Mouse (Mus musculus) liver, embryonic 12.5 days (tissue): ENCODE data around the gene Fam222b. TPM values are rescaled to one million over a fixed set of nuclear protein-coding genes. Genes with fewer than 3 reads are reported as not detected.

ENCODE experiments used
- ATAC-seq: fragments of 200-750 bp; cut with Nextera tagmentation; 2 replicates; pipeline ENCODE4 v1.8.0; 2017; ENCODE audit warnings: moderate number of reproducible peaks, mild to moderate bottlenecking, moderate library complexity
- H3K27ac ChIP-seq: fragments of 300-500 bp; sonication (generic); 2 replicates; pipeline ENCODE4 v1.5.1; 2016; ENCODE audit warnings: mild to moderate bottlenecking
- H3K27me3 ChIP-seq: fragments of 300-500 bp; sonication (generic); replicated peaks from 2 replicates; pipeline ENCODE4 v1.6.1; 2016; ENCODE audit warnings: mild to moderate bottlenecking, moderate library complexity
- H3K36me3 ChIP-seq: fragments of 300-500 bp; sonication (generic); 2 replicates; pipeline ENCODE4 v1.6.1; 2016; ENCODE audit warnings: mild to moderate bottlenecking, moderate library complexity
- H3K4me1 ChIP-seq: fragments of 300-500 bp; sonication (generic); 2 replicates; pipeline ENCODE4 v1.6.1; 2016
- H3K4me2 ChIP-seq: fragments of 300-500 bp; sonication (generic); 2 replicates; pipeline ENCODE4 v1.6.1; 2016; ENCODE audit warnings: mild to moderate bottlenecking, moderate library complexity
- H3K4me3 ChIP-seq: fragments of 300-500 bp; sonication (generic); 2 replicates; pipeline ENCODE4 v1.5.1; 2016; ENCODE audit warnings: mild to moderate bottlenecking, moderate library complexity
- H3K9ac ChIP-seq: fragments of 300-500 bp; sonication (generic); 2 replicates; pipeline ENCODE4 v1.6.1; 2016; ENCODE audit warnings: mild to moderate bottlenecking, moderate library complexity
- H3K9me3 ChIP-seq: fragments of 300-500 bp; sonication (generic); replicated peaks from 2 replicates; pipeline ENCODE4 v1.6.1; 2016; ENCODE audit warnings: mild to moderate bottlenecking, moderate library complexity
- WGBS: fragments of 180-500 bp; shearing (Covaris S2); methylation state at CpG from one replicate; pipeline ENCODE4 v1.1.7; 2016; ENCODE audit not compliant: insufficient replicate concordance; 5-methylcytosine and 5-hydroxymethylcytosine counted together
- polyA plus RNA-seq: library from polyadenylated mRNA; unstranded; fragments of >200 nt; fragmentation: Nextera tagmentation; extraction: Ambion mirVana; gene quantifications from 2 replicates; pipeline ENCODE4 v1.2.1, GENCODE M21; 2016

The Fam222b gene
- polyA plus RNA-seq, 1 experiment from 2014 or later: 6.0 TPM

DNA sequence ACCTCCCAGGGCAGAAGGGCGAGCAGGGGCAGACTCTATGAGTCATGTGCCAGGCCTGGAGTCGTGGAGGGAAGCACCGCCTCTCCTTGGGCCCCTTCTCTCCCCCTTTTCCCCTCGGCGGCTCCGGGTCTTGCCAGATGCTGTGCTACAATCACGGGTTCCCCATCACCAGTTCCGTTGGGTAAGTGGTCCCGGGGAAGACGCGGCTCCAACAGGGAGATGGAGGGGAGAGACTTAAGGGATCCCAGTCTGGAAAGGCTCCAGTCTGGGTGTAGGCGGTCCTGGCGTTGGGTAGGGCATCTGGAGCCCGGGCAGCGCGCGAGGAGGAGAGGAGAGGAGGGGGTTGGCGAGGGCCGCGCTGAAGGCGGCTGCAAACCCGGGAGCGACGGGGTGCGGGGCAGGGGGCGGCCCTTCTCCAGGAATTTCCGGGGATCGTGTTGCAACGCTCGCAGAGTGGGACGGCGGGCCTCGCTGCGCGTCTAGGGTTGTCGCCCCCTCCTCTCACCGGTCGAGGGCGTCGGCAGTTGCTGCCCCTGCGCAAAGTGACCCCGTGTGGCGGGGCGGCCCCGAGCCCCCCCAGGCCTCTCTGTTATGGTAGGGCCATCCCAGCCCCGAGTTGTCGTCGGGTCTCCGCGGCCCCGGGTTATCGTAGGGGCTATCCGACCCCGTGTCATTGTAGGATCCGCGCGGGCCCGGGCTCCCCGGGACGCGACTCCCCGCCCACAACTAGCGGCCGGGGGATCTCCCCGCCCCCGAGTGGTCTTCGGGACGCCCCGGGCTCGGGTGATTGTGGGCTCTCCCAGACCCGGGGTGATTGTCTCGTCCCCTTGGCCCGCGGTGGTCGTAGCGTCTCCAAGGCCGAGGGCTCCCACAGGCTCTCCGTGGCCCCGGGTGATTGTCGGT is 94.1 kb downstream of the Fam222b start, which contains the start of gene Rab34:
Gene Rab34, plus strand, starts transcription at position 100 of the 903 bp plus-strand sequence.
- Histone ChIP-seq H3K4me1 (peaks cover 28% of the 10 kb centered on the region), H3K27me3 (peaks cover 81% of the 10 kb centered on the region), H3K27ac (peak within 1 kb of the TSS; percentile 76), H3K36me3 (peaks cover 21% of the 10 kb centered on the region), H3K9me3 (no peaks in the 10 kb centered on the region), H3K4me2 (peak within 1 kb of the TSS; percentile 71), H3K4me3 (peak within 1 kb of the TSS; percentile 53), H3K9ac (peak within 1 kb of the TSS; percentile 69)
- 1% methylated on average over 79 of the region's 80 CpGs for WGBS
- ATAC-seq: peak; percentile 17; the same call in 1 of the 2 replicates

DNA sequence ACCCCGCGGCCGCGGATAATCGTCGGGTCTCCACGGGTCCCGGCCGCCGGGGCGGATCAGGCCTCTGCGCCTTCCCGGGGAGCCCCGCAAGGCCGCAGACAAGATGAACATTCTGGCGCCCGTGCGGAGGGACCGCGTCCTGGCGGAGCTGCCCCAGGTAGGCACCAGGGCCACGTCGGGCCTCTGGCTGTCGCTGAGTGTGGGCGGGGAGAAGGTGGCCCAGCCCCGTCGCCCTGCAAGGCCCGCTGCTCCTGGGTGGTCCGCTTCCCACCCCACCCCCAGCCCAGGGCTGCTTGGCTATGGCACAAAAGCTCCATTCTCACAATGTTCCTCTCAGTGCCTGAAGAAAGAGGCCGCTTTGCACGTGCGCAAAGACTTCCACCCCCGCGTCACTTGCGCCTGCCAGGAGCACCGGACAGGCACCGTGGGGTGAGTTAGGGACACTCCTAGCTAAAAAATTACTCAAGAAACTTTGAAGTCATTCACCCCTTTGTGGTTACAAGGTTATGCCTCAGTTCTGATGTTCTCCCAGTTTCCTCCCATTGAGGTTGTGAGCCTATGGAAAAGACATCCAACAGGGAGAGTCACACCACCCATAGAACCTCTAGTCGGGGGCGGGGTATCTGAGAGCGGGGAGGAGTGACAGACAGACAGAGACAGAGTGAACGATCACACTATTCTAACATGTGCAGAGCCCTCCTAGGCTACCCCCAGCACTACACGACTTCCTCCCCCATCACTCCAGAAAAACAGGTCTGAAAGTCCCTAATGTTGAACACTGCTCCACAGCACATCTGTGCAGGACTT is 95.0 kb downstream of the Fam222b start:
- peaks cover 24% of the 10 kb centered on the region for H3K4me1 ChIP-seq
- 2% methylated on average over 42 of the region's 42 CpGs for WGBS
- peak; percentile 35; the same call in 1 of the 2 replicates for ATAC-seq
- H3K9ac ChIP-seq: peak overlapping the region; percentile 69
- peaks cover 21% of the 10 kb centered on the region for H3K36me3 ChIP-seq
- H3K4me2 ChIP-seq: peak overlapping the region; percentile 71
- peak overlapping the region; percentile 76 for H3K27ac ChIP-seq
- no peaks in the 10 kb centered on the region for H3K9me3 ChIP-seq
- H3K4me3 ChIP-seq: peak overlapping the region; percentile 53
- peaks cover 84% of the 10 kb centered on the region for H3K27me3 ChIP-seq

DNA sequence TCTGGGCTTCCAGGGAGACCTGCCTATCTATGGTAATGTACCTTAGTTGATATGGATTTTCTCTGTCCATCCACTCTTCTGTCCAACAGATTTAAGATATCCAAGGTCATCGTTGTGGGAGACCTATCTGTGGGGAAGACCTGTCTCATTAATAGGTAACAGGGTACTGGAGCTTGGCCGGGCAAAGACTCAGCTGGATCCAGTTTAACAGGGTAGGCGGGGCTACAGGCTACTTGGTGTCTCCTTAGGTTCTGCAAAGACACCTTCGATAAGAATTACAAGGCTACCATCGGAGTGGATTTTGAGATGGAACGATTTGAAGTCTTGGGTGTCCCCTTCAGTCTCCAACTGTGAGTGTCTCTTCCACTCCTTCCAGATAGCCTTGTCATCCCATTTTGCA is 95.6 kb downstream of the Fam222b start:
- H3K9ac ChIP-seq: no peak overlapping the region
- ATAC-seq: no peak

DNA sequence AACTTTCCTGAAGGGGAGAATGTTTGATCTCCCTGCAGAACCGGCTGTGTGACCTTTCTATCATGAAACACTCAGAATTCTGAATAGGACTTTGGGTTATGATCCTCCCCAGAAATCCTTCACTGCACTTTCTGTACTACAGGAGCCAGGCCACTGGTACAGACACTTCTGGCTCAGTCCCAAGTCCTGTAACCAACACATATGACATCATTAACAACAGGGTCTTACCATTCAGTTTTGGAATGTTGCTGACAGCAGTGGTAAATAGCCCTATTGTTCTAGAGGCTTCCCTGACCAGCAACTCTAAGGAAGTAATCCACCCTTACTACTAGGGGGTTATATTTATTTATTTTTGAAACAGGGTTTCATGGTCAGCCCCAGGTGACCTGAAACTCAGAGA is 98.7 kb downstream of the Fam222b start, which contains the start of gene Proca1:
Gene Proca1, plus strand, starts transcription at position 280 of the 400 bp plus-strand sequence.
- ATAC-seq: no peak
- peaks cover 31% of the 10 kb centered on the region for H3K4me1 ChIP-seq
- H3K4me3 ChIP-seq: peak within 1 kb of the TSS; percentile 65
- H3K9ac ChIP-seq: no peak within 1 kb of the TSS
- peaks cover 21% of the 10 kb centered on the region for H3K36me3 ChIP-seq
- H3K27me3 ChIP-seq: peaks cover 55% of the 10 kb centered on the region
- H3K27ac ChIP-seq: no peak within 1 kb of the TSS
- 62% methylated on average over 1 of the region's 1 CpGs for WGBS
- peak within 1 kb of the TSS; percentile 85 for H3K4me2 ChIP-seq
- H3K9me3 ChIP-seq: no peaks in the 10 kb centered on the region

More for the DNA sequence above, 95.6 kb downstream of the Fam222b start:
- 58% methylated on average over 6 of the region's 6 CpGs for WGBS
- peak overlapping the region; percentile 53; the same call in 1 of the 2 replicates for H3K4me3 ChIP-seq
- peak overlapping the region; percentile 71 for H3K4me2 ChIP-seq
- peaks cover 21% of the 10 kb centered on the region for H3K36me3 ChIP-seq
- H3K9me3 ChIP-seq: no peaks in the 10 kb centered on the region
- peaks cover 84% of the 10 kb centered on the region for H3K27me3 ChIP-seq
- peaks cover 28% of the 10 kb centered on the region for H3K4me1 ChIP-seq
- H3K27ac ChIP-seq: no peak overlapping the region

DNA sequence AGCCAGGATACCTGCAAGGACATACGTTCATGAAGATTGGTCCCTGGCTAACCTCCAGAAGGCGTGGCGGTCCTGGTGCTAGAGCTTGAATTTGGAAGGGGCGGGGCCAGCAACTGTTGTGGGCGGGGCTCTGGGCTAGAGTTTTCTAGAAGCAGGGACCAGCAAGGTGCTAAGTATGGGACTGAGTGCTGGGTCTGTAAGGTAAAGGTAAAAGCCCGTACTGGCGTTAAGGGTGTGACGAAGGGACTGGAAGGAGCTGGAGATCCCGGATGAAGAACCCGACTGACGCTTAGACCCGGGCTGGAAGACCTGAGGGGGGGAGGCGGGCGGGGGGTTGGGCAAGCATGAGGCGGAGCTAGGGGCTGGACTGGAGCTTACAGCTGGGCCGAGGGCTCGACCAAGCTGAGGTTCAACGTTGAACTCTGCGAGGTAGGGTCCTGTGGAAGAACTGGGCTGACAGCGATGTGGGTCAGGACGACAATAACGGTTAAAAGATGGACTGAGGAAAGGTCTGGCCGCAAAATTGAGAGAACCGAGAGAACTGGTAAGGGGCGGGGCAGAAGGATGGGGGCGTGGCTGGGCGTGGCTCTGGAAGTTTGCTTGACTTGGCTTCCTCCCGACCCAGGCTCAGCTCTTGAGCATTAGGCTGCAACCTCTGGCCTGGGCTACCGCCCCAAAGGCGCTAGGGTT is 100.1 kb downstream of the Fam222b start:
- Histone ChIP-seq H3K4me2 (peak overlapping the region; percentile 85), H3K27ac (0 out of 2 replicates have a peak overlapping the region, but pooled peaks have one; percentile 37), H3K4me1 (peaks cover 19% of the 10 kb centered on the region), H3K27me3 (peaks cover 41% of the 10 kb centered on the region), H3K36me3 (peaks cover 21% of the 10 kb centered on the region), H3K9me3 (no peaks in the 10 kb centered on the region), H3K9ac (peak overlapping the region; percentile 60), H3K4me3 (peak overlapping the region; percentile 65)
- 2% methylated on average over 30 of the region's 30 CpGs for WGBS
- ATAC-seq: peak; percentile 83

DNA sequence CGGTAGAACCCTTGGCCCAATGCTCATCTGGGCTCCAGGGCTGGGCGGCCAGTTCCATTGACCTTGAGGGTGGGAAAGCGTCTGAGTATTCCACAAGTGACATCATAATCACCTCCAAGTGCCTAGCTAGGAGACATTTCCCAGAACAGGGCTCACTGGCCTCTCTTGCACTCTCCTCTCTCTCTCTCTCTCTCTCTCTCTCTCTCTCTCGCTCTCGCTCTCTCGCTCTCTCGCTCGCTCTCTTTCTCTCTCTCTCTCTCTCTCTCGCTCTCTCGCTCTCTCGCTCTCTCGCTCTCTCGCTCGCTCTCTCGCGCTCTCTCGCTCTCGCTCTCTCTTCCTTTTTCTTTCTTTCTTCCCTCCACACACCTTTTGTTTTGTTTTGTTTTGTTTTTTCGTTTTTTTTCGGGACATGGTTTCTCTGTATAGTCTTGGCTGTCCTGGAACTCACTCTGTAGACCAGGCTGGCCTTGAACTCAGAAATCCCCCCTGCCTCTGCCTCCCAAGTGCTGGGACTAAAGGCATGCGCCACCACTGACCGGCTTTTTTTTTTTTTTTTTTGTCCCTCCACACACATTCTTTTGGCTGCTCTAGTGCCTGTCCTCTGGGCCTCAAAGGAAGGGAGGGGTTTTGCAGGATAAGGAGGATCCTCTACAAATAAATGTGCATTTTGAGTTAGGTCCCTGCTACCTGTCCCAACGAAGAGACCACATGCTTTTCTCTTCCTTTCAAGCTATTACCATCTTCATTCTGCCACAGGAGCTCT is 100.8 kb downstream of the Fam222b start:
- WGBS: 63% methylated on average over 23 of the region's 23 CpGs
- Histone ChIP-seq H3K9me3 (no peaks in the 10 kb centered on the region), H3K4me1 (peaks cover 14% of the 10 kb centered on the region), H3K27me3 (peaks cover 34% of the 10 kb centered on the region), H3K4me2 (peak overlapping the region; percentile 85), H3K36me3 (peaks cover 21% of the 10 kb centered on the region), H3K9ac (peak overlapping the region; percentile 60), H3K4me3 (peak overlapping the region; percentile 65), H3K27ac (no peak overlapping the region)
- ATAC-seq: no peak

DNA sequence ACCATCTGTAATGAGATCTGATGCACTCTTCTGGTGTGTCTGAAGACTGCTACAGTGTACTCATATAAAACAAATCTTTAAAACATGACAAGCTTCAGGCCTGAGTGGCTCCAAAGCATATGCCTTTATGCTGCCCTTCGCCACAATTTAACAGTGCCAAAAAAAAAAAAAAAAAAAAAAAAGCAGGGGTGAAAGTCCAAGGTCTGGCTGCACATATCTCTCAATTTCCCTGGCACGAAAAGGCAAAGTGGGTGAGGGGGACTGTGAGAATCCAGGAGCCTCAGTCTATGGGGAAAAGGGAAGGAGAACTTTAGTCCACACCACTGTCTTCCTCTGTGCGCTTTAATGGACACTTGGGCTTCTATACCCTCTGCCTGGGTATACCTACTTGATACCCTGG is 107.9 kb downstream of the Fam222b start:
- Histone ChIP-seq H3K4me2 (no peak overlapping the region), H3K9me3 (no peaks in the 10 kb centered on the region), H3K4me3 (no peak overlapping the region), H3K27ac (no peak overlapping the region), H3K4me1 (no peaks in the 10 kb centered on the region), H3K36me3 (peaks cover 41% of the 10 kb centered on the region), H3K9ac (no peak overlapping the region), H3K27me3 (no peaks in the 10 kb centered on the region)
- 67% methylated on average over 3 of the region's 3 CpGs for WGBS
- no peak for ATAC-seq

DNA sequence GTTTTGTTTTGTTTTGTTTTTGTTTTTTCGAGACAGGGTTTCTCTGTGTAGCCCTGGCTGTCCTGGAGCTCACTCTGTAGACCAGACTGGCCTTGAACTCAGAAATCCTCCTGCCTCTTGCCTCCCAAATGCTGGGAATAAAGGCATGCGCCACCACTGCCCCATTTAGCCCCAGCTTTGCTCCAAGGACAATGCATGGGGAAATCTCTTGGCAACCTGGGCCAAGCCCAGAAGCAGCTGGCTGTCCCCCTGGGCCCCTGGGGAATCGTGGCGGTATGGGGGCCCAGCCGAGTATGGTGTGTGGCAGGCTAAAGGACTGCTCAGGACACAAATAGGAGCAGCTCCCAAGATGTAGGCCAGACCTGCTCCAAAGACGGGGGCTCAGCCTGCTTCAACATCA is 109.8 kb downstream of the Fam222b start:
- H3K36me3 ChIP-seq: peaks cover 60% of the 10 kb centered on the region

DNA sequence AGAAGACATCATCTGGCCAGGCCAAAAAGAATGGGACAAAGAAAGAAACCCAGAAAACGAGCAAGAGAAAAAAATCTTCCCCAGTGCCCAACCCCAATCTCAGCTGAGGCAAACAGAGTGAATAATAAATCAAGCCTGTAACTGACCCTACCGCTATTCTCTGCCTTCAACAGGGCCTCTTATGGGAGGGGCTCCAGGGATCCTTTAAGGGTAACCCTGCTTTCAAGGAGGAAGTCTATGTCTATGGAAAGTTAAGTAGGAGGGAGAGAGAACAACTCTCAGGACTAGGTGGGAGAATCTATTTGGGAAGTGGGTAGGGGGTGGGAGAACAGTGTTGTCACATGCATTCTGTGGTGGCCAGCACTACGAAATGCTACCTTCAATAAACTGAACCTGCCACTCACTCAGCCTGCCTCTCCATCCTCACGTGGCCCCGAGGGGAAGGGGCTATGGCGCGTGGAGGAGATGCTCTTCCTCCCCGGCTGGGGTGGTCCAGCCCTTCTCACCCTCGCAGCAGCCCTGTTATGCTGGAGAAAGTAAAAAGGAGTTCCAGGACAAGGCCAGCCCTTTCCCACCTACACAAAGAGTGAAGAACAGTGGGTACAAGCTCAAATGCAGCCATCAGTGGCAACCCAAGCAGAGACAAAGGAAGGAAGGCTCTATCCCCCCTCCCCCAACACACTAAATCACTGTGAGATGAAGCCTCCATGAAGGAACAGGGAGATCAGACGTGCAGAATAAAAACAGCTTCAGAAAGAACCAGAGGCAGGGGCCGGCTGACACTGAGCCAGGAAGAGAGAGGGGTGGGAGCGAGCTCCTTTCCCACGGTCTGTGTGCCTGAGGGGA is 111.1 kb downstream of the Fam222b start:
- Histone ChIP-seq H3K27me3 (no peaks in the 10 kb centered on the region), H3K4me2 (no peak overlapping the region), H3K4me1 (no peaks in the 10 kb centered on the region), H3K27ac (no peak overlapping the region), H3K9me3 (no peaks in the 10 kb centered on the region), H3K36me3 (peaks cover 73% of the 10 kb centered on the region), H3K4me3 (no peak overlapping the region), H3K9ac (no peak overlapping the region)
- ATAC-seq: no peak
- 76% methylated on average over 13 of the region's 13 CpGs for WGBS

More for the DNA sequence above, 109.8 kb downstream of the Fam222b start:
- Histone ChIP-seq H3K4me2 (no peak overlapping the region), H3K9ac (no peak overlapping the region), H3K27ac (no peak overlapping the region), H3K4me1 (no peaks in the 10 kb centered on the region), H3K27me3 (no peaks in the 10 kb centered on the region), H3K4me3 (no peak overlapping the region), H3K9me3 (no peaks in the 10 kb centered on the region)
- 82% methylated on average over 6 of the region's 6 CpGs for WGBS
- no peak for ATAC-seq
